Mouse (Mus musculus): ENCODE results near the gene Tmem130. TPM values are rescaled to one million over a fixed set of nuclear protein-coding genes. Genes with fewer than 3 reads are reported as not detected.

The Tmem130 gene
- total RNA-seq, 1 experiment from 2014 or later = 33.7 TPM

DNA sequence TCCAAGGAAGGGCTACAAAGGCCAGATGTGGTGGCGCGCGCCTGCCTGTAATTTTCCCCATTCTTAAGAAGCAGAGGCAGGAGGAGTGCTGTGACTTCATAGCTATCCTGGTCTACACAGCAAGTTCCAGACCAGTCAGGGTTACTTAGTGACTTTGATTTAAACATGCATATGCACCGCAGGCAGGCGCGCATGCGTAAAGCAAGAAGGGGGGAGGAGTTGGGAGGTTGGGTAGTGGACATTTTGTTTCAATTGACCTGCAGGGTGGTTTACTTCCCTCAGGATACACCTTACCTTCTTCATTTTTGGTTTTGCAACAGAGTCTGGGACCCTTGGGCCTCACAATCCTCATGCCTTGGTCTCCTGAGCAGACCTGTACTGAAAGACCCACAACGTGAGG is 32.4 kb downstream of the Tmem130 start:
- DNase-seq = no peak

DNA sequence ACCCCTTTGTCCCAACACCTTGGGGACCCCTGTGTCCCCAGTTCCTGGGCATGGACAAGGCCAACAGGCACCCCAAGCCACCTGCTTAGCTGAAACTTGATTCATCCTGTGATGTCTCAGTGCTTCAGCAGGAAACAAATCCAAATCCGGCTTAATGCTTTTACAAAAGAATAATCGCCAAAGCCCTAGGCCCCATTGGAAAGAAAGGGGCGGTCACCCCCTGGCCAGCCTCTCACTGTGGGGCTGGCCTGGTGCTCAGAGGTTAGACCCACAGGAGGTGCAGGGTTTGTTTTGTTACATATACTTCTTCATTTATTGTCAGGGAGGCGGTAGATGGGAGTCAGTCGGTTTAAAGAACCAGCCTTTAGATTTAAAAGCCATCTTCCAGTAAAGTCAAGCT is 33.4 kb downstream of the Tmem130 start:
- DNase-seq = no peak

DNA sequence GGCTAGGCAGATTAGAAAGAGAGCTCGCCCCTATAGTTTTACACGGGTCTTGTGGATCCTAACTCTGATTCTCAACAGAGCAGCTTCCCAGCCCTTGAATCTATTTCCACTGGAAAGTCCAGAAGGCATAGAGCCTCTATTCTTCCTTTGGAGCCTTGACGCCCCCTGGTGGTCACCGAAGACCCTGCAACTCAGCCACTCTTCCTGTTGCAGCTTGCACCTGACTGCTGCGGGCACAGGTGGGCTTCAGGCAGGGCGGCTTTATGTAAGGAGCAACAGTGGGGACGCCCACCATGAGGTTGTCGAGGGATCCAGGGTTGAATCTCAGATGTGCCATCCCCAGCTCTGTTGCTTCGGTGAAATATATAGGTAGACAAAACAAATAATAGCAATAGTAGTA is 34.5 kb downstream of the Tmem130 start:
- peak; percentile 82 for DNase-seq

DNA sequence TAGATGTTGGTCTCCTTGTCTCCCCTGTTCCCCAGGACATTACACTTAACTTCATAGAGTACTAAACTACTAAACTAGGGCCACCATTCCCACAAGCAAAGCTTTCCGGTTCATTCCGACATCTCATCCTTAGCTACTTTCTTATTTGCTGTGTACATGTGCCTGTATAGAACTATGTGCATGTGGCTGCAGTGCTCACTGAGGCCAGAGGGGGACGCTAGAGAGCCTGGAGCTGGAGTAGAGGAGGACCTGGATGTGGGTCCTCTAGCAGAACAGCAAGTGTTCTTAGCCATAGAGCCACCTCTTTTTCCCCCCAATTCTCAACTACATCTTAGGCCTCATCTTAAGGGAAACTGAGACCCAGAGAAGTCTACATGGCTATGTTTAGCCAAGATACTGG is 36.1 kb downstream of the Tmem130 start:
- DNase-seq = no peak

DNA sequence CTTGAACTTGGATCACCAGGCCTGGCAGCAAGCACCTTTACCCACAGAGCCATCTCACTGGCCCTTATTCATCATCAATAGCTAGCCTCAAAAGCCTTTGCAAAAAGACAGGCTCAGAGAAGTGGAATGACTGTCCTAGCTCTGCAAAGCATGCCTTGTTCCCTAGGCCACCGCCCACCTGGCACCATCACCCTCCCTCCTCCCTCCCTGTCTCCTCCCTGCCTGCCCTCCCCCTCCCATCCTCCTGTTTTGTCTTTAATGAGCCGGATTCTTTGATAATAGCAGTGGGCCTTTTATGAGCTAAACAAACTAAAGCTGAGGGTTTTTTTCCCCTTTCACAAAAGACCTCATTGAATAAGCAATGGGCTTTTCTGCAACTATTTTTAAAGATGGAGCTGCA is 36.7 kb downstream of the Tmem130 start:
- no peak for DNase-seq

DNA sequence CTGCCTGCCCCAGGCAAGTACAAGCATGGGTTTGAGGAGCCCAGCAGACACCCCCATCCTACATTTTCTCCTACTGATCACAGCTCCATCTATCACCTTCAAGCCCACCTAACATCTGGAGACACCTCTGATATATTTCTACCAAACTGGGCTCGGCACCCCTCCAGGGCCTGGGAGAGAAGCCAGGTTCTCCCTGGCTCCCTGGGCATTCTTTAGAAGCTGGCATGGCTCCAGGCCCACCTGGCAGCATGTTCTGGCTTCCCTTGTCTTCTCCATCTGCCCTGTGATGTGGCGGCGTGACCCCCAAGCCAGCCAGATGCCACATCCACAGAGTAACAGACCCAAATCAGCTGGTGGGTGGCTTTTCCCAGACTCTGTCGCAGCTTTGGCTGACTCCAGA is 41.3 kb downstream of the Tmem130 start:
- no peak for DNase-seq

DNA sequence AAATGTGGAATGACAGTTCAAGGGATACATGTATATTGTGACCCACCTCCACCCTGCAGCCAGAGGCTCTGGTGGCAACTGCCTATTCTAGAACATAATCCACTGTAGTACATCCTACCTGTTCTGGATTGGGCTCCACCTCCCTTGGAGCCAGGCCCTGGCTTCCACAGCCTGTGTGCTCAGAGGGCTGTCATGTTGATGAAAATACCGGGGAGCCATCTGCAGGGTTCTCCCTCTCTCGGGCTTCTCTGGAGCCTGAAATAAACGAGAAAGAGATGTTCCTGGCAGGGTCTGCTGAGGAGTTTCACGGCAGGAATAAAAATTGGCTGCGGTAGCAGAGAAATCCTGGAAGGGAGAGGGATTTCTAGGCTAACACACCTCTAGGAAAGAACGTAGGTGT is 41.8 kb downstream of the Tmem130 start:
- DNase-seq = no peak

DNA sequence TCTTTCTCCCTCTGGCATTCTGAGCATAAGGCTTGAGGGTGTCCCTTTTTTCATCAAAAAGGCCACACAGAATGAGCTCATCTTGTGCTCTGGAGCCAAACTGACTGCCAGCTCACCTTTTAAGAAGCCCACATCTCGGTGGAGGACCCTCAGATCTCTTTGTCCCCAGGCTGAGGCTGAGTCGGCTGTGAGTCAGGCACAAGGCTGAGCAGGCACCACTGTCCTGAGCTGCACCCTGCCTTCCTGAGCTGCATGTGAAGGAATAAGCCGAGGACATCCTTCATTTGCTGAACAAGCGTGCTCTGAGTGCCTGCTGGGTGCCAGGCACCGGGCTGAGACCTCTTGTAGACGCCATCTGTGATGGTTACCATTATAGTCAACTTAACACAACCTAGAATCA is 44.4 kb downstream of the Tmem130 start:
- no peak for DNase-seq

DNA sequence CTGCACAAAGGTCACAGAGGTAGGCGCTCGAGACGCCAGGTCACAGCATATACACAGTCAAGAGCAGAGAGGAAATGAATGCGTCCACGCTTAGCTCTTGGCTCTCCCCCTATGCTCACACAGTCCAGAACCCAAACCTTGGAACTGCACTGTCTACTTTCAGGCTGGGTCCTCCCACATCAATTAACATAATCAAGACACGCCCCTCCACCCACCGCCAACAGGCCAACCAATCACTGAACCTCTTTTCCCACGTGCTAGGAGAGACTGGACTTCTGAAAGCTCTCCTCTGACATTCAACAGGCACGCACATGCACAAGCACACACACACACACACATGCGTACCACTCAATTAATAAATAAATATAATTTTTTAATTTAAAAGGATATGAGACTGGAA is 48.2 kb downstream of the Tmem130 start:
- DNase-seq = no peak

DNA sequence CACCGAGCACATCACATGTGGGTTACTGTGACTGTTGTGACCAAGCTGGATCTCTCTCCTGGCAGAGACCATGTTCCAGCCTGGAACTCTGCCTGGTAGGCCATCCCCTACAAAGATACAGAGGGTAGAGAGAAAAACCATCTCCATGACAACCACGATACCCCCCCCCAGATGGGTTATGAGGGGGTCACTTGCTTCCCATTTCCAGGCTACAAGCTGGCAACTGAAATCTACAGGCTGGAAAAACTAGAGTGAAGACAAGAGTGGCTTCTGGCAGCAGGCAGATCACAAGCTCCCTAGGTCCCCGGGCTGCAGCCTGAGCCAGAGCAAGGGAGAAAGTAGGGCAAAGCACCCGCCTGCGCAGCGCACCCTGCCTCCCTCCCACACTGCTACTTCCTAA is 54.0 kb downstream of the Tmem130 start:
- DNase-seq = peak; percentile 34

DNA sequence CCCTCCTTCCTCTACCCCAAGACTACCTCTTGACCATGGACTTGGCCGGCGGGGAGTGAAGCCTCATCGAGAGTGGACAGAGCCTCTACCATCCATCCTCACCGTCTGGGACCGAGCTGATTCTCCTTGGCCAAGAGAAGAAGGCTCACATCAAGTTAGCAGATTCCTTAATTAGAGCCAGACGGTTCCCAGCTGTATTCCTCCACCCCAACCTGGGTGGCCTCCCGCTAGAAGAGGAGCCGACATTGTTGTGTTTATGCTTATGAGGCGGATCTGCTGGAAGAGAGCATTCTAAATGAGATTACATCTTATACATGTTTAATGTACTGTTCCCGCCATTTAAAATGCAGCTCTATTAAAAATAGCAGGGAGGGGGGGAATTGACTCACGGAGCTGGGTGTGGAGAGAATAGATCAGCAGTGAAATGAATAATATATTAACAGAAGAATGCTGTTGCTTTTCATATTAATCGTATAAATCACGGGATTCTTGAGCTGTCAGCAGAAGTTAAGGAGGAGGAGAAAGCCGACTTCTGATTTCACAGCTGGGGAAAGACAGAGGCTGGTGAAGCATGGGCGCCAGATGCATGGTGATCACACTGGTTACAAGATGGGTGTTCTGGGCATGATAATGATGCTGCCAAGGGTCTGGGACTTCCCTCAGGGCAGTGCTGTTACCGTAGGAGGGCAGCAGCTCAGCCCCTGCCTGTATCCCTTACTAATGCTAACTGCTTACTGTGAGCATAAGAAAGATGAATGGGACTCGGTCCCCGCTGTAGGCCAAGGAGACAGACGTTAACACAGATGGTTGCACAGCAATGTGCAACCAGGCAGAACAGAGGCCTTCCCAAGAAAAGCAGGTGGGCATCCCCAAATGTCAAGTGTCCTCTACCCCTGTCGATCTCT is 57.9 kb downstream of the Tmem130 start:
- DNase-seq = no peak

DNA sequence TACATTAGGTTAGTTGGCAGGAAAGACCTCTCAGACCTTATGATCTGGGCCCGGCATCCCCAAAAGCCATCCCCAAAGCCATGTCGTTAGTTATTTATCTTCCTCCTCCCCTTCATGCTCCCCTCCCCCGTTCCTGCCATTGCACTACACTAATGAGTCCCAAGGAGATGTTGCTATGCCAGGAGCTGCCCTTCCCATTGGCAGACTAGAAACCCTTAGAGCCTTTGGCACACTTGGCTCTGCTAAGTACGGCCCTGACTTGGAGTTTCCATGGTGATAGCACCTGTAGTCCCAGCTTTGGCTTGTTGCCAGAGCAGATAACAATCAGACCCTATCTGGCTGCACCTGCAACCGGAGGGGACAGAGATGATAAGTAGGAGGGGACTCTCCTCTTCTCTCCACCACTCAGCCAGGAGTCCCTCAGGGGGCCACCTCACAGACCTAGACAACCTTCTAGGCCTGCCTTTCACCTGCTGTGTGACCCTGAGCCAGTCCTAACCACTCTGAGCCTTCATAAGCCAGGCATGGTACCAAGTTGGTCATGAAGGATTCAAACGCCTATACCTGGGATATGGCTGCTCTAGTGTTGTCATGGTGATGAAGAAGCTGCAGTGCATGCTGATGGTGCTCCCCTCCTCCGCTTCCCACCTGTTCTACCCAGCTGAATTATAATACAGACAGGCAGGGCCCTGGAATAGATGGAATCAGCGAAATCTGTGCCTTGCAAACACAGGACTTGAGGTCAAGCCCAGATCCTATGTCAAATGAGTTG is 66.1 kb downstream of the Tmem130 start:
- no peak for DNase-seq

DNA sequence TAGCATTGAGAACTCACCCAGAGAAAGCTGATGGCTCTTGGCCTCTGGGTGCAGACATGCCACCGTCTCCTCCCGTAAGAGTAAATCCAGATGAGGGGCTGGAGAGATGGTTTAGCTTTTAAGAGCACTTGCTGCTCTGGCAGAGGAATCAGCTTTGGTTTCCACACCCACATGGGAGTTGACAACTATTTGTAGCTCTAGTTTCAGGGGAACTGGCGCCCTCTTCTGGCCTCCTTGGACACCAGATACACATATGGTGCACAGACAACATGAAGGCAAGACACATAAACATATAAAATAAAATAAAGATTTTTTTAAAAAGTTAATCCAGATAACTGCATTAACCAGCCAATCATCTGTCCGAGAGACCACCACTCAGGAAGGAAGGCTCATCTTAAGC is 67.5 kb downstream of the Tmem130 start:
- peak; percentile 9 for DNase-seq

DNA sequence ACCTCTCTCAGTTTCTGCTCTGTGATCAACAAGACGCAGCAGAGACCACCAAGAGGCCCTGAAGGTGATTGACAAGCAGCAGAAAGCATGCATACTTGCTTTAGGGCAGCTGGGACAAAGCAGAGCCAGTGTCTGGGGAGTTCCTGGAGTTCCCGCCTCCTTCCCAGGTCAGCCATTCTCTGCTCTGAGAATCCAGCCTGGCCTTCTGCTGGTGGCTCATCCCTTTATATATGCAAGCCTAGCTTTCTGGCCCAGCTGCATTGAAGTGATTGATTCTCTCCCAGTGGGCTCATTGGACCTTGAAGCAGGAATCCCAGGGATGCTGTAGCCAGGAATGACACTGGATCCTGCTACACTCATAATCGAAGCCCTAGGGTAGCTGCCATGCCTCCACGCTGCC is 70.2 kb downstream of the Tmem130 start:
- no peak for DNase-seq

DNA sequence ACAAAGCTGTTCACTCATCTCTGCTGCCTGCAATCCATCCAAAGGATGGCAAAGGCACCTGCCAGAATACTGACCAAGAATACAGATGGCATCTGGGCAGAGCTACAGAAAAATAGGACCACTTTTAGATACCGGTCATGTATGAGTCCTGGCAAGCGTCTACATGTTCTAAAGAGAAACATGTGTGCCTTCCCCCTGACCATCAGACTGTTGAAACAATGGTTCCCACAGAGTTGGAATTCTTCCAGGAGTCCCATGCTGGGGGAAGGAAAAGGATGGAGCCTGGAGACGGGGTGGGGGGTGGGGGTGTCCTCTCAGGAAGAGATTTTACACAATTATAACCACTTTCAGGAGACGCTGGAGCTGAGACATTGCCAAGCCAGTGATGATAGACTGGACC is 73.2 kb downstream of the Tmem130 start:
- DNase-seq = no peak

Other genes with a start within 250 kb of the Tmem130 start
- 0.48 and 0.70 TPM in 2 replicates for gene Nptx2, start 215.9 kb downstream of the Tmem130 start, total RNA-seq (2021)
- gene Trrap, start 5.9 kb upstream of the Tmem130 start, total RNA-seq (2021) = 120 and 154 TPM in 2 replicates
- gene Smurf1, start 204.0 kb upstream of the Tmem130 start, total RNA-seq (2021) = 18.8 and 24.7 TPM in 2 replicates